Mouse (Mus musculus): Measurements from ENCODE around the gene Phf21b.
A peak's percentile ranks its signal among the peaks of the same experiment; 100 is the strongest.
"Not testable (repeated sequence)": the region's sequence is repeated elsewhere in the genome, so short reads cannot be mapped to it uniquely, and the experiment has no call there.

Gene Phf21b

GRCm38 (mm10) chr15:84856006-84856995, at the start of gene Phf21b:
Phf21b (minus strand) TSS chr15:84856049.
- peak; percentile 89 to 95 for DNase-seq

GRCm38 (mm10) chr15:84903843-84904385, 48.1 kb upstream of the Phf21b start:
- DNase-seq = no peak

GRCm38 (mm10) chr15:84898077-84898476, 42.2 kb upstream of the Phf21b start:
- DNase-seq = no peak

GRCm38 (mm10) chr15:84896664-84897063, 40.8 kb upstream of the Phf21b start:
- DNase-seq = no peak

- DNase-seq = not testable (repeated sequence)
These were observed 40.4 kb upstream of the Phf21b start for GRCm38 (mm10) chr15:84896216-84896615.

GRCm38 (mm10) chr15:84891658-84892057, 35.8 kb upstream of the Phf21b start:
- DNase-seq = peak; percentile 61 to 82

- DNase-seq = no peak
These were observed 35.4 kb upstream of the Phf21b start for GRCm38 (mm10) chr15:84891246-84891645.

GRCm38 (mm10) chr15:84888066-84888465, 32.2 kb upstream of the Phf21b start:
- no peak for DNase-seq

- no peak for DNase-seq
These were observed 21.4 kb upstream of the Phf21b start for GRCm38 (mm10) chr15:84877029-84877815.

GRCm38 (mm10) chr15:84873867-84874266, 18.0 kb upstream of the Phf21b start:
- no peak for DNase-seq

- no peak for DNase-seq
These were observed 17.2 kb upstream of the Phf21b start for GRCm38 (mm10) chr15:84873079-84873478.

GRCm38 (mm10) chr15:84871802-84872201, 16.0 kb upstream of the Phf21b start:
- DNase-seq = no peak

- no peak for DNase-seq
These were observed 6.1 kb upstream of the Phf21b start for GRCm38 (mm10) chr15:84861911-84862310.

- peak in 1 of 2 experiments; percentile 8 for DNase-seq
These were observed 1.8 kb upstream of the Phf21b start for GRCm38 (mm10) chr15:84857623-84858022.

GRCm38 (mm10) chr15:84854921-84855901, 638 bp downstream of the Phf21b start:
- peak; percentile 35 to 68 for DNase-seq

- DNase-seq = peak in 1 of 2 experiments; percentile 8
These were observed 1.6 kb downstream of the Phf21b start for GRCm38 (mm10) chr15:84854171-84854811.

GRCm38 (mm10) chr15:84853261-84854137, 2.4 kb downstream of the Phf21b start:
- DNase-seq = peak; percentile 82 to 89

- DNase-seq = peak; percentile 37 to 55
These were observed 3.3 kb downstream of the Phf21b start for GRCm38 (mm10) chr15:84852457-84853070.

GRCm38 (mm10) chr15:84850321-84850720, 5.5 kb downstream of the Phf21b start:
- peak in 1 of 2 experiments; percentile 52 for DNase-seq

- no peak for DNase-seq
These were observed 9.6 kb downstream of the Phf21b start for GRCm38 (mm10) chr15:84846216-84846615.
